Mouse (Mus musculus) embryonic facial prominence, embryonic 13.5 days (tissue): Measurements from ENCODE around the gene Ryr2. TPM values are rescaled to one million over a fixed set of nuclear protein-coding genes. Genes with fewer than 3 reads are reported as not detected.

ENCODE experiments used
- ATAC-seq: fragments of 200-750 bp; cut with Nextera tagmentation; 2 replicates; pipeline ENCODE4 v1.8.0; 2017; ENCODE audit warnings: low read depth; ENCODE audit not compliant: insufficient number of reproducible peaks, insufficient read depth, low FRiP score, low TSS enrichment
- H3K27ac ChIP-seq: fragments of 300-500 bp; sonication (generic); 2 replicates; pipeline ENCODE4 v1.5.1; 2015; ENCODE audit warnings: moderate library complexity, mild to moderate bottlenecking, inconsistent platforms
- H3K27me3 ChIP-seq: fragments of 300-500 bp; sonication (generic); 2 replicates; pipeline ENCODE4 v1.6.1; 2015; ENCODE audit warnings: mild to moderate bottlenecking, inconsistent platforms
- H3K36me3 ChIP-seq: fragments of 300-500 bp; sonication (generic); 2 replicates; pipeline ENCODE4 v1.6.1; 2015; ENCODE audit warnings: mild to moderate bottlenecking, inconsistent platforms
- H3K4me1 ChIP-seq: fragments of 300-500 bp; sonication (generic); 2 replicates; pipeline ENCODE4 v1.6.1; 2015; ENCODE audit warnings: inconsistent platforms
- H3K4me2 ChIP-seq: fragments of 300-500 bp; sonication (generic); 2 replicates; pipeline ENCODE4 v1.6.1; 2015; ENCODE audit warnings: moderate library complexity, mild to moderate bottlenecking, inconsistent platforms
- H3K4me3 ChIP-seq: fragments of 300-500 bp; sonication (generic); 2 replicates; pipeline ENCODE4 v1.5.1; 2015; ENCODE audit warnings: mild to moderate bottlenecking, inconsistent platforms
- H3K9ac ChIP-seq: fragments of 300-500 bp; sonication (generic); 2 replicates; pipeline ENCODE4 v1.6.1; 2015; ENCODE audit warnings: mild to moderate bottlenecking, inconsistent platforms
- H3K9me3 ChIP-seq: fragments of 300-500 bp; sonication (generic); 2 replicates; pipeline ENCODE4 v1.6.1; 2016; ENCODE audit warnings: inconsistent platforms
- WGBS: fragments of 180-500 bp; shearing (Covaris S2); methylation state at CpG from one replicate; pipeline ENCODE4 v1.1.7; 2015; ENCODE audit warnings: mixed read lengths; 5-methylcytosine and 5-hydroxymethylcytosine counted together
- polyA plus RNA-seq: library from polyadenylated mRNA; unstranded; fragments of >200 nt; fragmentation: Nextera tagmentation; extraction: Ambion mirVana; gene quantifications from 2 replicates; pipeline ENCODE4 v1.2.1, GENCODE M21; 2015

The Ryr2 gene
- polyA plus RNA-seq, 1 experiment from 2014 or later = 1.4 TPM

GRCm38 (mm10) chr13:12057357-12057771 is 49.4 kb downstream of the Ryr2 start:
- no peak for ATAC-seq
- Histone ChIP-seq H3K27ac (no peak overlapping the region; the same call in 1 of the 2 replicates), H3K9ac (no peak overlapping the region), H3K4me3 (no peak overlapping the region), H3K4me1 (no peaks in the 10 kb centered on the region), H3K27me3 (no peaks in the 10 kb centered on the region), H3K36me3 (no peaks in the 10 kb centered on the region), H3K9me3 (0 out of 2 replicates have a peak, but pooled peaks cover 2% of the 10 kb centered on the region), H3K4me2 (no peak overlapping the region)
- 25% methylated on average over 8 of the region's 8 CpGs for WGBS

GRCm38 (mm10) chr13:12055913-12056312 is 50.8 kb downstream of the Ryr2 start:
- Histone ChIP-seq H3K9ac (no peak overlapping the region), H3K36me3 (no peaks in the 10 kb centered on the region), H3K4me1 (no peaks in the 10 kb centered on the region), H3K9me3 (0 out of 2 replicates have a peak, but pooled peaks cover 2% of the 10 kb centered on the region), H3K4me3 (no peak overlapping the region), H3K27me3 (no peaks in the 10 kb centered on the region), H3K27ac (no peak overlapping the region), H3K4me2 (no peak overlapping the region)
- 67% methylated on average over 1 of the region's 1 CpGs for WGBS
- no peak for ATAC-seq

GRCm38 (mm10) chr13:12053910-12054309 is 52.8 kb downstream of the Ryr2 start:
- H3K27ac ChIP-seq = no peak overlapping the region
- WGBS = 96% methylated on average over 3 of the region's 3 CpGs
- ATAC-seq = no peak

GRCm38 (mm10) chr13:12050809-12051208 is 55.9 kb downstream of the Ryr2 start:
- ATAC-seq = no peak

More at GRCm38 (mm10) chr13:12053910-12054309, 52.8 kb downstream of the Ryr2 start:
- no peak overlapping the region for H3K4me3 ChIP-seq
- H3K27me3 ChIP-seq = no peaks in the 10 kb centered on the region
- H3K4me2 ChIP-seq = no peak overlapping the region
- H3K4me1 ChIP-seq = no peaks in the 10 kb centered on the region
- H3K9ac ChIP-seq = no peak overlapping the region
- H3K36me3 ChIP-seq = no peaks in the 10 kb centered on the region
- 0 out of 2 replicates have a peak, but pooled peaks cover 2% of the 10 kb centered on the region for H3K9me3 ChIP-seq

GRCm38 (mm10) chr13:12047059-12047458 is 59.7 kb downstream of the Ryr2 start:
- H3K36me3 ChIP-seq = no peaks in the 10 kb centered on the region
- H3K9ac ChIP-seq = no peak overlapping the region
- H3K4me3 ChIP-seq = no peak overlapping the region
- no peak overlapping the region for H3K27ac ChIP-seq
- H3K4me1 ChIP-seq = no peaks in the 10 kb centered on the region
- no peak for ATAC-seq
- no peaks in the 10 kb centered on the region for H3K9me3 ChIP-seq
- no peaks in the 10 kb centered on the region for H3K27me3 ChIP-seq
- H3K4me2 ChIP-seq = no peak overlapping the region
- WGBS = 75% methylated on average over 4 of the region's 4 CpGs

More at GRCm38 (mm10) chr13:12050809-12051208, 55.9 kb downstream of the Ryr2 start:
- no peaks in the 10 kb centered on the region for H3K4me1 ChIP-seq
- no peaks in the 10 kb centered on the region for H3K27me3 ChIP-seq
- H3K36me3 ChIP-seq = no peaks in the 10 kb centered on the region
- no peak overlapping the region for H3K4me3 ChIP-seq
- no peak overlapping the region for H3K4me2 ChIP-seq
- 79% methylated on average over 1 of the region's 1 CpGs for WGBS
- 0 out of 2 replicates have a peak, but pooled peaks cover 2% of the 10 kb centered on the region for H3K9me3 ChIP-seq
- no peak overlapping the region for H3K27ac ChIP-seq
- H3K9ac ChIP-seq = no peak overlapping the region

GRCm38 (mm10) chr13:12044751-12045150 is 62.0 kb downstream of the Ryr2 start:
- H3K27me3 ChIP-seq = no peaks in the 10 kb centered on the region
- H3K4me3 ChIP-seq = no peak overlapping the region
- H3K4me1 ChIP-seq = no peaks in the 10 kb centered on the region
- no peak for ATAC-seq
- no peaks in the 10 kb centered on the region for H3K36me3 ChIP-seq
- no peak overlapping the region for H3K9ac ChIP-seq
- no peak overlapping the region for H3K27ac ChIP-seq
- 76% methylated on average over 2 of the region's 2 CpGs for WGBS
- no peak overlapping the region for H3K4me2 ChIP-seq
- H3K9me3 ChIP-seq = no peaks in the 10 kb centered on the region

GRCm38 (mm10) chr13:12042891-12043491 is 63.8 kb downstream of the Ryr2 start:
- no peaks in the 10 kb centered on the region for H3K27me3 ChIP-seq
- H3K9ac ChIP-seq = no peak overlapping the region
- no peak overlapping the region for H3K4me3 ChIP-seq
- no peak overlapping the region for H3K27ac ChIP-seq
- H3K4me1 ChIP-seq = no peaks in the 10 kb centered on the region
- no peaks in the 10 kb centered on the region for H3K9me3 ChIP-seq
- WGBS = 67% methylated on average over 8 of the region's 8 CpGs
- H3K36me3 ChIP-seq = no peaks in the 10 kb centered on the region
- no peak for ATAC-seq
- no peak overlapping the region for H3K4me2 ChIP-seq

- Histone ChIP-seq H3K27ac (no peak overlapping the region), H3K9ac (no peak overlapping the region), H3K9me3 (no peaks in the 10 kb centered on the region), H3K4me2 (no peak overlapping the region), H3K27me3 (no peaks in the 10 kb centered on the region), H3K4me3 (no peak overlapping the region), H3K4me1 (no peaks in the 10 kb centered on the region), H3K36me3 (no peaks in the 10 kb centered on the region)
- ATAC-seq = no peak
- WGBS = 76% methylated on average over 3 of the region's 3 CpGs
Observed at GRCm38 (mm10) chr13:12039967-12040366, 66.8 kb downstream of the Ryr2 start.

- Histone ChIP-seq H3K9ac (no peak overlapping the region), H3K9me3 (no peaks in the 10 kb centered on the region), H3K36me3 (no peaks in the 10 kb centered on the region), H3K27ac (no peak overlapping the region), H3K27me3 (no peaks in the 10 kb centered on the region), H3K4me2 (no peak overlapping the region), H3K4me1 (no peaks in the 10 kb centered on the region), H3K4me3 (no peak overlapping the region)
- 90% methylated on average over 4 of the region's 4 CpGs for WGBS
- ATAC-seq = no peak
Observed at GRCm38 (mm10) chr13:12038676-12039075, 68.1 kb downstream of the Ryr2 start.

GRCm38 (mm10) chr13:12037241-12037640 is 69.5 kb downstream of the Ryr2 start:
- Histone ChIP-seq H3K4me3 (no peak overlapping the region), H3K36me3 (no peaks in the 10 kb centered on the region), H3K9ac (no peak overlapping the region), H3K27ac (no peak overlapping the region), H3K9me3 (no peaks in the 10 kb centered on the region), H3K4me2 (no peak overlapping the region), H3K27me3 (no peaks in the 10 kb centered on the region), H3K4me1 (no peaks in the 10 kb centered on the region)
- 82% methylated on average over 4 of the region's 4 CpGs for WGBS
- no peak for ATAC-seq

- no peak overlapping the region for H3K4me2 ChIP-seq
- no peak for ATAC-seq
- no peaks in the 10 kb centered on the region for H3K4me1 ChIP-seq
- H3K27me3 ChIP-seq = no peaks in the 10 kb centered on the region
- no peaks in the 10 kb centered on the region for H3K9me3 ChIP-seq
- H3K4me3 ChIP-seq = no peak overlapping the region
- 59% methylated on average over 4 of the region's 4 CpGs for WGBS
- H3K9ac ChIP-seq = no peak overlapping the region
- H3K36me3 ChIP-seq = no peaks in the 10 kb centered on the region
- H3K27ac ChIP-seq = no peak overlapping the region
Observed at GRCm38 (mm10) chr13:12036834-12037233, 69.9 kb downstream of the Ryr2 start.

GRCm38 (mm10) chr13:12033914-12034313 is 72.8 kb downstream of the Ryr2 start:
- ATAC-seq = no peak
- no peaks in the 10 kb centered on the region for H3K4me1 ChIP-seq
- H3K4me2 ChIP-seq = no peak overlapping the region
- no peaks in the 10 kb centered on the region for H3K27me3 ChIP-seq
- H3K9ac ChIP-seq = no peak overlapping the region
- no peak overlapping the region for H3K27ac ChIP-seq
- no peak overlapping the region for H3K4me3 ChIP-seq
- no peaks in the 10 kb centered on the region for H3K9me3 ChIP-seq
- WGBS = 58% methylated on average over 6 of the region's 6 CpGs
- no peaks in the 10 kb centered on the region for H3K36me3 ChIP-seq
